Mouse (Mus musculus) left cerebral cortex, postnatal 25 days (tissue): ENCODE data around the gene Syne3. TPM values are rescaled to one million over a fixed set of nuclear protein-coding genes. Genes with fewer than 3 reads are reported as not detected.

ENCODE experiments used
- DNase-seq, 2 experiments: peaks; one replicate each; pipeline ENCODE4 v3.0.0; 2022; ENCODE audit warnings: low spot score in 2 of 2, mixed read lengths in 1 of 2
- intact Hi-C: fragments of 180-260 bp; cut with DNase I; formaldehyde crosslinking; loops from one replicate; pipeline ENCODE4 v1.15.1; 2025
- total RNA-seq, 2 experiments: library from RNA; stranded (reverse); gene quantifications; 2 replicates each; pipeline ENCODE4 v1.2.3; 2021

Gene Syne3
- total RNA-seq, 2 experiments from 2014 or later: 0.98 to 1.3 TPM

GRCm38 (mm10) chr12:104978943-104979723 is 30.5 kb downstream of the Syne3 start:
- DNase-seq: no peak
- intact Hi-C loops: no loop called here

DNA sequence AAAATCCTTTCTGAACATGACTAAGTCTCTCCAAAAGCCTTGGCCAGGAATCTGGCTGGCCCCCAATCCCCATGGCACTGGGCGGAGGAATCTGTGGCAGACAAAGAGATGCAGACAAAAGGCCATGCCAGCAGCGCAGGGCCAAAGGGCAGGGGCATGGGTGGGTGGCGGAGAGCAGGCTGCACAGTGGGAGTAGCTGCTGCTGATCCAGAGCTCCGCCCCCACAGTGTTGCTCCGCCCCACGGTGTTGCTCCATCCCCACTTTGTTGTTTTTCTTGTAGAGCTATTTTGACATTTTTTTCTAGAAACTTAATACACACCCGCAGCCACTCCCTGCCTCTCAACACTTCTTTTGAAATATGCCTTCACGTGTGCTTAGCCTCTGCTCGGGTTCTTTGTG is 31.2 kb downstream of the Syne3 start:
- peak in 1 of 2 experiments; percentile 19 for DNase-seq
- intact Hi-C loops: no loop called here

DNA sequence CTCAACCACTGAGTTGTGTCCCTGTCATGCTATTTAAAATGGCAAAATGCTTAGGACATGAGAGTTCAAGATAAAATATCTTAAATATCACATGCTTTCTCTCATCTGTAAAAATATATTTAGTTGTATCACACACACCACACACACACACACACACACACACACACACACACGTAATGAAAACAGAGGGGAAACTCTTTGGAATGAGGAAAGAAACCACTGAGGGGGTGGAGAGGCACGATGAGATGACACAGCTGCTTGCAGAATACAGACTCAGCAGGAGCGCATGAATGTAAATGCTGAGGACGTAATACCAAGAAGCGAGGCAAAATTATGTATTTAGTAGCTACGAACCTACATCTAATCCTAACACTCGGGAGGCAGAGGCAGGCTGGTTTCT is 32.7 kb downstream of the Syne3 start:
- DNase-seq: peak in 1 of 2 experiments; percentile 22
- intact Hi-C loops: no loop called here

DNA sequence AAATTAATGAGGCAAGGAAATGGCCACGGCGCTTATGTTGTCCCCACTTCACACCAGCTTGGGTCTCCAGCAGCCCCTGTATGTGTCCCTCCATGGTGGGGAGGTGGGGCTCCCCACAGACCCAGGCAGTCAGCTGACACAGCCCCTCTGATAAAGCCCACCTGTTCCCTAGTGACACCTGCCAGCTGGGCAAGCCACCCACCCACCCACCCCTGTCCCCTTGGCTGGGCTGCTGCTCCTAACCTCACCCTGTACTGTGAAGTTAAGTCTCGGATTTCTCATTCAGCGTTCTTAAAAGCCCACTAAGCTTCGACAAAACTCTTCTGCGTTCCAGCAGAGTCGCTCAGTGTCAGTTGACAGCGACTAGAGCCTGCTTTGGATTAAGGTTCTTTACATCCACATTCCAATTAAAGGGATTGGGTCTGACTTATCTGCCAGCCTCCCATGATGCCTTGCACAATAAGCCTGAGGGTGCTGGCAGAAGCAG is 33.2 kb downstream of the Syne3 start:
- DNase-seq: no peak
- intact Hi-C loops: no loop called here

GRCm38 (mm10) chr12:104972860-104973259 is 36.7 kb downstream of the Syne3 start:
- intact Hi-C loops: no loop called here
- no peak for DNase-seq

- intact Hi-C loops: no loop called here
These were observed 40.0 kb downstream of the Syne3 start for GRCm38 (mm10) chr12:104969618-104970017.

DNA sequence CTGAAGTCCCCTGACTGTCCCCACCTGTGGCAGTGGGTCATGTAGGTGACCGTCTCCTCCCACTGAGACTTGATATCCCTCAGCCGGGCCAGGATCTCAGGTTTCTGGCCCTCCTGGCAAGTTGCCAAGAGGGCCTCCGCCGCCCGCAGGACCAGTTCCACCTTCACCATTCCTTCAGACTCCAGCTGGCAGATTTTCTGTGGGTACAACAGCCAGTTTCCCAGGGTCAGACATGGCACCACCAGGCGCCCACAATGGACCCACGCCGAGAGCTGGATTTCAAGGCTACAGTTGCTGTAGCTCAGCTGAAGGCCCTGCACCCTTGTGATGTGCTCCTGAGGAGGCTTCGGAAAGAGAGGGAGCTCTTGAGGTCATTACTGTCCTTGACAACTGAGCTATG is 40.4 kb downstream of the Syne3 start:
- no peak for DNase-seq
- intact Hi-C loops: no loop called here

More at GRCm38 (mm10) chr12:104969618-104970017, 40.0 kb downstream of the Syne3 start:
- DNase-seq: no peak

DNA sequence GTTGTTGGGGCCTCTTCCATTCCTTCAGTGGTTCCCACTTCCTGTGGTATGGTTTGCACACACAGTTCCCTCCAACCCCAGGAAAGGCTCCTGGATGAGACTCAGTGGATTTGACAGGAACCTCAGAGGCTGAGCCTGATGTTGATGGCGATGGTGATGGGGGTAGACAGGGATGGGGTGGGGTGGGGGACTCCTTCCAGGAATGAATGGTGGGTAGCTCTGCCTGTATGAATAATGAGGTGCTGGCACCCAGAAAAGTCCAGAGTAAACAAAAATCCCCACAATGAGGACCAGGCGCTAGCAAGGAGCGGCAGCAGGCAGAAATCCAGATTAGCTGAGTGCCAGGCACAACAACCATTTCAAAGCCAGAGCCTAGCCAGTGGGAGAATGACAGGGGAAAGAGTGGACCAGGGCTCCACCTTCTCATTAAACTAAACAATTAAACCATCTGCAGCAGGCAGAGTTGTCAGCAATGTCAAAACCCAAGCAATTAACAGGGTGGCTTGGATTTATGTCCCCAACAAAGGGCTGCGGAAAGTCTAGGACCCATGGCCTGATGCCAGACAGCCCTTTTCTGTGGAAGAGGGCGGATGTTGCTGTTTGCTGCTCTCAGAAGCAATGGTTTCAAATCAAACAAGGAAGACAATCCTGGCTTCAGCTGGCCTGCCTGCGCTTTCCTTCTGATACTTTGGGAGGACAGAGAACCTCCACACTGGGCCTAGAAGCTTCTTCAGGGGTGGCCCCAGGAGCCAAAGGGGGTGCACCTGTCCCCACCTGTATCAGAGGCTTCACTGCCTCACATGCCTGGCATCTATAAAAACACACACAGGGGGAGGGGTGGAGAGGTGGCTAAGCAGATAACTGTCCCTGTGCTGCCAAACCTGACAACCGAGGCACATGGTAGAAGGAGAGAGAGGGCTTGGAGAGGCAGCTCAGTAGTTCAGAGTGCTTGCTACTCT is 44.4 kb downstream of the Syne3 start:
- intact Hi-C loops: loop anchor here (5.0 kb wide), 1 partner anchor 42 kb away; the partner anchor contains the start of gene Syne3
- DNase-seq: peak in 1 of 2 experiments; percentile 17

GRCm38 (mm10) chr12:104960421-104960820 is 49.2 kb downstream of the Syne3 start:
- DNase-seq: no peak
- intact Hi-C loops: loop anchor here (5.0 kb wide), 1 partner anchor 47 kb away; the partner anchor contains the start of gene Syne3

GRCm38 (mm10) chr12:104959966-104960365 is 49.6 kb downstream of the Syne3 start:
- DNase-seq: peak in 1 of 2 experiments; percentile 25
- intact Hi-C loops: loop anchor here (5.0 kb wide), 1 partner anchor 47 kb away; the partner anchor contains the start of gene Syne3

DNA sequence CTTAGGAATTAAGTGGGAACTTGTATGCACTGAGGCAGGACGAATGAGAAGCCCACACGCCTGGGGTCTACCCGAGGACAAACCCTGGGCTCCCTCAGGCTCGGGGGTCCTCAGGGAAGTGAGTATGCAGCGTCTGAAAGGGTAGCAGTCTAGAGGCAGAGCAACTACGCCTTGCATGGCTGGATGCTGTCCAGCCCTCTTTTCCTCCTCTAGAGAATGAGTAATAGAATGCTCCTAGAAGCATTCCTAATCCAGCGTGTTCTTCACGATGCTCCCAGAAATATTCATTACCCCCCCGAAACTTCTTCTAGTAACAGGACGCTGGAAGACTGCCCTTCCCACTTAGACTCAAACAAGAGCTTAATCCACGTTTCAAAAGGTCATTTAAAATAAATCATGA is 51.3 kb downstream of the Syne3 start:
- intact Hi-C loops: no loop called here
- DNase-seq: peak in 1 of 2 experiments; percentile 14

DNA sequence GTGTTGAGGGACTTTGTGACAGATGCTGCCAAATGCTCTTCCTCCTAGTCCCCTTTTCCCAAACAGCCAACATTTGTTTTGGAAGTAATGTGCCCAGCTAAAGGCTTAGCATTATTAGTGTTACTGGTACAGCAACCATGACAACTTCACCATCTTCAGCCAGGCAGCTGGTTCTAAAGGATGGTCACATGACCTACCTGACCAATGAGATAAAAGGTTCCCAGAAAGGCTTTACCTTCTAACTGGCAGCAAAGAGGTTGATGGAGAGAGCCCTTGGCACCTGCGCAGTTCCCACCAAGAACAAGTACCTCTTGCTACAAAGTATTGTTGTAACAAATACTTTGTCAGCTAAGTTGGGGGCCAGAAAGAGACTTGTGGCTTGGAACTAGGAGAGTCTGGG is 52.4 kb downstream of the Syne3 start:
- no peak for DNase-seq
- intact Hi-C loops: no loop called here

GRCm38 (mm10) chr12:104956406-104956805 is 53.2 kb downstream of the Syne3 start:
- DNase-seq: no peak
- intact Hi-C loops: no loop called here

- intact Hi-C loops: no loop called here
- no peak for DNase-seq
These were observed 54.4 kb downstream of the Syne3 start for GRCm38 (mm10) chr12:104955003-104955800.

- DNase-seq: peak; percentile 24 to 42
- intact Hi-C loops: loop anchor here (5.0 kb wide), 1 partner anchor 473 kb away; no protein-coding TSS in a partner anchor
These were observed 55.7 kb downstream of the Syne3 start for GRCm38 (mm10) chr12:104953941-104954340.

GRCm38 (mm10) chr12:104952458-104952857 is 57.2 kb downstream of the Syne3 start:
- DNase-seq: peak; percentile 74
- intact Hi-C loops: loop anchor here (1.0 to 5.0 kb wide), 2 partner anchors 73 to 475 kb away; no protein-coding TSS in a partner anchor

DNA sequence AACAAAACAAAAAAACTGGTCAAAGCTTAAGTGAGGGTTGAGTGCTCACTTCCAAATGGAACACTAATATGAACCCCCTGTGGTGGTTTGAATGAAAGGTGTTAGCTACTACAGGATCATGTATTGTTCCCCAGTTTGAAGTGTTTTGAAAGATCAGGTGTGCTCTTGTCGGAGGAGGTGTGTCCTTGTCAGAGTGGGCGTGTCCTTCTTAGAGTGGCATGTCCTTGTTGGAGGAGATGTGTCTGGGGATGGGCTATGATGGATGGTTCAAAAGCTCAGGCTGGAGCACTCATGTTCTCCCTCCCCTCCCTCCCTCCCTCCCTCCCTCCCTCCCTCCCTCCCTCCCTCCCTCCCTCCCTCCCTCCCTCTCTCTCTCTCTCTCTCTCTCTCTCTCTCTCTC is 61.7 kb downstream of the Syne3 start:
- no peak for DNase-seq
- intact Hi-C loops: no loop called here

- intact Hi-C loops: no loop called here
- no peak for DNase-seq
These were observed 63.4 kb downstream of the Syne3 start for GRCm38 (mm10) chr12:104946231-104946630.

DNA sequence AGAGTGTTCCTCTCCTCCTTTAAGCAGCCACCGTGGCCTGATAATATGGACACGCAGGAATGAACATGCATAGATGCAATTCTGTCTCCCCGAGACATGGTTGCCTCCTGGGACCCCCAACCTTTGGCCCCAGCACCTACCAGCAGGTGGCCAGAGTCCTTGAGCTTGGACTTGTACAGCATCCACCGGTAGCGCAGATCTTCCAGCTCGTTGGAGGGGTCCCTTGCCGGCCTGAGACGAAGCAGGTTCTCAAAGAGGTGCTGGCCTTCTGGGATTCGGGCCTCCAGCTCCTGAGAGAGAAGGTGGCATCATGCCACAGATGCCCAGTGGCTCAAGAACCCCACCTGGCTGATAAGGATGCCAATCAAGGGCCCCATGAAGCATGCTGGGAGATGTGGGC is 69.1 kb downstream of the Syne3 start:
- DNase-seq: no peak
- intact Hi-C loops: loop anchor here (2.0 kb wide), 1 partner anchor 172 kb away; no protein-coding TSS in a partner anchor
